Mouse (Mus musculus): ENCODE measurements around the gene Spryd3.

GRCm38 (mm10) chr15:102080429-102080828, 55.6 kb downstream of the Spryd3 start:
- TF ChIP-seq CTCF (IDR thresholded peaks at IDR 0.05; ENCODE audit: low read depth) (peak; percentile 19; the same call in 1 of the 2 replicates), EP300 (IDR thresholded peaks at IDR 0.05; ENCODE audit: low read depth) (no peak)

Data from liver, postnatal 0 days (tissue).